Mouse (Mus musculus): ENCODE measurements around the gene Abca8b.

The Abca8b gene

GRCm38 (mm10) chr11:109884126-109884525 is 111.5 kb downstream of the Abca8b start:
- DNase-seq (ENCODE audit: extremely low read depth, low read depth, low spot score), result no peak
